Mouse (Mus musculus): ENCODE measurements around the gene Chst12.
"Not testable (repeated sequence)": the region's sequence is repeated elsewhere in the genome, so short reads cannot be mapped to it uniquely, and the experiment has no call there.

Chst12 gene

GRCm38 (mm10) chr5:140505208-140505780 lies at the start of gene Chst12:
Gene Chst12, plus strand, starts transcription at chr5:140505550.
- in situ Hi-C loops (cut with MboI; ENCODE audit: low sequenced_read_pairs): no loop called here

- in situ Hi-C loops (cut with MboI; ENCODE audit: low sequenced_read_pairs): no loop called here
These were observed 43.9 kb upstream of the Chst12 start for GRCm38 (mm10) chr5:140461476-140461875.

- in situ Hi-C loops (cut with MboI; ENCODE audit: low sequenced_read_pairs): not testable (repeated sequence)
These were observed 42.2 kb upstream of the Chst12 start for GRCm38 (mm10) chr5:140463151-140463550.

- in situ Hi-C loops (cut with MboI; ENCODE audit: low sequenced_read_pairs): no loop called here
These were observed 40.4 kb upstream of the Chst12 start for GRCm38 (mm10) chr5:140464943-140465342.

GRCm38 (mm10) chr5:140472336-140472735 lies 33.0 kb upstream of the Chst12 start:
- in situ Hi-C loops (cut with MboI; ENCODE audit: low sequenced_read_pairs): no loop called here

- in situ Hi-C loops (cut with MboI; ENCODE audit: low sequenced_read_pairs): no loop called here
These were observed 23.9 kb upstream of the Chst12 start for GRCm38 (mm10) chr5:140481458-140481857.

- in situ Hi-C loops (cut with MboI; ENCODE audit: low sequenced_read_pairs): no loop called here
These were observed 14.2 kb upstream of the Chst12 start for GRCm38 (mm10) chr5:140491142-140491541.

- in situ Hi-C loops (cut with MboI; ENCODE audit: low sequenced_read_pairs): no loop called here
These were observed 12.6 kb upstream of the Chst12 start for GRCm38 (mm10) chr5:140492684-140493233.

- in situ Hi-C loops (cut with MboI; ENCODE audit: low sequenced_read_pairs): no loop called here
These were observed 7.2 kb upstream of the Chst12 start for GRCm38 (mm10) chr5:140498176-140498575.

- in situ Hi-C loops (cut with MboI; ENCODE audit: low sequenced_read_pairs): no loop called here
These were observed 4.6 kb upstream of the Chst12 start for GRCm38 (mm10) chr5:140500736-140501135.

GRCm38 (mm10) chr5:140501982-140502836 lies 3.1 kb upstream of the Chst12 start:
- in situ Hi-C loops (cut with MboI; ENCODE audit: low sequenced_read_pairs): no loop called here

GRCm38 (mm10) chr5:140502925-140503324 lies 2.4 kb upstream of the Chst12 start:
- in situ Hi-C loops (cut with MboI; ENCODE audit: low sequenced_read_pairs): not testable (repeated sequence)

GRCm38 (mm10) chr5:140506096-140506794 lies 895 bp downstream of the Chst12 start:
- in situ Hi-C loops (cut with MboI; ENCODE audit: low sequenced_read_pairs): no loop called here

GRCm38 (mm10) chr5:140507466-140508208 lies 2.3 kb downstream of the Chst12 start:
- in situ Hi-C loops (cut with MboI; ENCODE audit: low sequenced_read_pairs): no loop called here

GRCm38 (mm10) chr5:140508686-140509085 lies 3.3 kb downstream of the Chst12 start:
- in situ Hi-C loops (cut with MboI; ENCODE audit: low sequenced_read_pairs): no loop called here

- in situ Hi-C loops (cut with MboI; ENCODE audit: low sequenced_read_pairs): no loop called here
These were observed 3.9 kb downstream of the Chst12 start for GRCm38 (mm10) chr5:140509204-140509603.

- in situ Hi-C loops (cut with MboI; ENCODE audit: low sequenced_read_pairs): no loop called here
These were observed 5.0 kb downstream of the Chst12 start for GRCm38 (mm10) chr5:140510012-140511000.

GRCm38 (mm10) chr5:140513921-140514320 lies 8.6 kb downstream of the Chst12 start:
- in situ Hi-C loops (cut with MboI; ENCODE audit: low sequenced_read_pairs): no loop called here

GRCm38 (mm10) chr5:140514799-140515486 lies 9.6 kb downstream of the Chst12 start:
- in situ Hi-C loops (cut with MboI; ENCODE audit: low sequenced_read_pairs): no loop called here

Measured in CH12F3 (cell line).